Mouse (Mus musculus) adrenal gland, postnatal 36 days (tissue): ENCODE data around the gene Rbm33. TPM values are rescaled to one million over a fixed set of nuclear protein-coding genes. Genes with fewer than 3 reads are reported as not detected.

ENCODE experiments used
- DNase-seq, 2 experiments: peaks; one replicate each; pipeline ENCODE4 v3.0.0; 2021; ENCODE audit warnings: mixed read lengths in 1 of 2
- total RNA-seq, 2 experiments: library from RNA; stranded (reverse); gene quantifications; 2 replicates each; pipeline ENCODE4 v1.2.3; 2021

Rbm33 gene
- total RNA-seq, 2 experiments from 2014 or later: 44.2 to 52.8 TPM

GRCm38 (mm10) chr5:28462741-28463590 lies 146.0 kb downstream of the Rbm33 start:
- DNase-seq: peak; percentile 29 to 52

- peak in 1 of 2 experiments; percentile 12 for DNase-seq
These were observed 146.7 kb downstream of the Rbm33 start for GRCm38 (mm10) chr5:28463656-28464055.

- peak; percentile 49 to 68 for DNase-seq
These were observed 147.6 kb downstream of the Rbm33 start for GRCm38 (mm10) chr5:28464361-28465098.

- DNase-seq: peak; percentile 71 to 79
These were observed 148.1 kb downstream of the Rbm33 start for GRCm38 (mm10) chr5:28465099-28465406.

- peak in 1 of 2 experiments; percentile 22 for DNase-seq
These were observed 148.6 kb downstream of the Rbm33 start for GRCm38 (mm10) chr5:28465526-28465925.

- no peak for DNase-seq
These were observed 149.4 kb downstream of the Rbm33 start for GRCm38 (mm10) chr5:28466351-28466750.

GRCm38 (mm10) chr5:28466760-28467306 lies 149.9 kb downstream of the Rbm33 start, which contains the start of gene Shh:
TSS of gene Shh (minus strand) at chr5:28467256.
- DNase-seq: peak; percentile 27 to 44

Other genes starting within 250 kb of the Rbm33 start
- 100 to 1,000 TPM; 141 to 250 TPM for gene Insig1, start 245.8 kb upstream of the Rbm33 start, total RNA-seq
- under 1 TPM; 0.07 to 0.16 TPM for gene En2, start 151.4 kb upstream of the Rbm33 start, total RNA-seq
- not detected for gene Cnpy1, start 71.3 kb upstream of the Rbm33 start, total RNA-seq
- 10 to 100 TPM; 10.6 to 25.1 TPM for gene Shh, start 150.1 kb downstream of the Rbm33 start, total RNA-seq